Mouse (Mus musculus) stomach, embryonic 14.5 days (tissue): ENCODE results near the gene Ttll5. TPM values are rescaled to one million over a fixed set of nuclear protein-coding genes. Genes with fewer than 3 reads are reported as not detected.

Experiments used
- ATAC-seq: fragments of 200-750 bp; cut with Nextera tagmentation; 2 replicates; pipeline ENCODE4 v1.8.0; 2017; ENCODE audit warnings: low read depth, moderate TSS enrichment; ENCODE audit not compliant: insufficient number of reproducible peaks, insufficient read depth, low FRiP score
- H3K27ac ChIP-seq: fragments of 300-500 bp; sonication (generic); 2 replicates; pipeline ENCODE4 v1.5.1; 2014; ENCODE audit warnings: mild to moderate bottlenecking, low read length, moderate library complexity, mixed read lengths
- H3K27me3 ChIP-seq: fragments of 300-500 bp; sonication (generic); 2 replicates; pipeline ENCODE4 v1.6.1; 2014; ENCODE audit warnings: low read length, control low read depth, mixed read lengths; ENCODE audit not compliant: control insufficient read depth, insufficient read depth
- H3K36me3 ChIP-seq: fragments of 300-500 bp; sonication (generic); 2 replicates; pipeline ENCODE4 v1.6.1; 2014; ENCODE audit warnings: mild to moderate bottlenecking, control low read depth, low read length, moderate library complexity, mixed read lengths; ENCODE audit not compliant: control insufficient read depth, insufficient read depth
- H3K4me1 ChIP-seq: fragments of 300-500 bp; sonication (generic); 2 replicates; pipeline ENCODE4 v1.6.1; 2014; ENCODE audit warnings: low read length, control low read depth, mixed read lengths; ENCODE audit not compliant: control insufficient read depth, insufficient read depth
- H3K4me2 ChIP-seq: fragments of 300-500 bp; sonication (generic); replicated peaks from 2 replicates; pipeline ENCODE4 v1.6.1; 2014; ENCODE audit warnings: low read depth, low read length, control low read depth
- H3K4me3 ChIP-seq: fragments of 300-500 bp; sonication (generic); 2 replicates; pipeline ENCODE4 v1.5.1; 2014; ENCODE audit warnings: low read depth, low read length, control low read depth
- H3K9ac ChIP-seq: fragments of 300-500 bp; sonication (generic); replicated peaks from 2 replicates; pipeline ENCODE4 v1.6.1; 2014; ENCODE audit warnings: low read depth, mild to moderate bottlenecking, control low read depth, low read length, moderate library complexity, mixed read lengths
- H3K9me3 ChIP-seq: fragments of 300-500 bp; sonication (generic); 2 replicates; pipeline ENCODE4 v1.6.1; 2016; ENCODE audit warnings: low read depth, low read length, control low read depth; ENCODE audit not compliant: control insufficient read depth
- WGBS: fragments of 180-500 bp; shearing (Covaris S2); extraction: QIAGEN DNeasy Blood & Tissue Kit; methylation state at CpG from one replicate; pipeline ENCODE4 v1.1.7; 2014; 5-methylcytosine and 5-hydroxymethylcytosine counted together
- polyA plus RNA-seq: library from polyadenylated mRNA; unstranded; fragments of >200 nt; fragmentation: Nextera tagmentation; extraction: Ambion mirVana; gene quantifications from 2 replicates; pipeline ENCODE4 v1.2.1, GENCODE M21; 2014

Gene Ttll5
- polyA plus RNA-seq, 1 experiment from 2014 or later, result 17.7 TPM

DNA sequence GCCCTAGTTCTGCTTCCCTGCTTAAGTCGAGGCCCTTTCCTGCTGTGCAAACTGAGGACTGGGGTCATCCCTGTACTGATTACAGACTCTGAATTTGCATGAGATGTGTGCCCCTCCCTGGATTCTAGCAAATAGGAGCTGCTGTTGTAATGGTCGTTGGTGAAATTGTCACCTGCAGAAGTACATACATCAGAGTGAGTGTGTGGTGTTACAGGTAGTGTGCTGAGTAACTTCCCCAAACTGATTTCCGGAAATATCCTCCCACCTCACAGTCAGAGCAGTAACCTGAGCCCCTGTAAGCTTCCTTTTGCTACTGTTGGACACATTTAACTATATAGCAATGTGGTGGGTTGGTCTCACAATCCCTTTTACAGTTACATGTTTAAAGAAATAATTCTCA is 131.2 kb downstream of the Ttll5 start:
- no peak overlapping the region for H3K4me2 ChIP-seq

DNA sequence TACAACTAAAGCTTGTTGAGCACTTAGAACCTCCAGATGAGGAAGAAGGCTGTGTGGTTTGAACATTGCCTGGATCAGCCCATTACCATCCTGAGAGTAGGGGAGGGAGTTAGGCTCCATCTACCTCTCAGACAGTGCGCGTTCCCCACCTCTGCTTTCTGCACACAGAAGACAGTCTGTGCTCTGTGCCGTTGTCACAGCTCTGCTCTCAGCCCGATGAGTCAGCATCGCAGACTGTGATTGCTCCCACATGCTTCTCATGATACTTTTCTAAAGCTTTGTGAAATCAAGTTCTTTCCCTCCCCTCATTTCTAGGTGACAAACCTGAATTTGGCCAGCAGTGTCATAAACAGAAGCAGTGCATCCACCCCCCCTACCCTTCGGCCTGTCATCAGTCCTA is 131.8 kb downstream of the Ttll5 start:
- H3K27ac ChIP-seq, result no peak overlapping the region
- no peak overlapping the region for H3K4me3 ChIP-seq
- no peak overlapping the region for H3K9ac ChIP-seq
- H3K4me2 ChIP-seq, result no peak overlapping the region
- ATAC-seq, result no peak
- no peaks in the 10 kb centered on the region for H3K27me3 ChIP-seq
- 75% methylated on average over 6 of the region's 6 CpGs for WGBS
- no peaks in the 10 kb centered on the region for H3K4me1 ChIP-seq
- no peaks in the 10 kb centered on the region; the same call in 1 of the 2 replicates for H3K36me3 ChIP-seq
- H3K9me3 ChIP-seq, result no peaks in the 10 kb centered on the region

More for the DNA sequence above, 131.2 kb downstream of the Ttll5 start:
- H3K9ac ChIP-seq, result no peak overlapping the region
- no peaks in the 10 kb centered on the region; the same call in 1 of the 2 replicates for H3K4me1 ChIP-seq
- H3K27ac ChIP-seq, result no peak overlapping the region
- ATAC-seq, result no peak
- WGBS, result 48% methylated on average over 3 of the region's 3 CpGs
- no peaks in the 10 kb centered on the region; the same call in 1 of the 2 replicates for H3K36me3 ChIP-seq
- H3K9me3 ChIP-seq, result no peaks in the 10 kb centered on the region
- no peak overlapping the region for H3K4me3 ChIP-seq
- H3K27me3 ChIP-seq, result no peaks in the 10 kb centered on the region

DNA sequence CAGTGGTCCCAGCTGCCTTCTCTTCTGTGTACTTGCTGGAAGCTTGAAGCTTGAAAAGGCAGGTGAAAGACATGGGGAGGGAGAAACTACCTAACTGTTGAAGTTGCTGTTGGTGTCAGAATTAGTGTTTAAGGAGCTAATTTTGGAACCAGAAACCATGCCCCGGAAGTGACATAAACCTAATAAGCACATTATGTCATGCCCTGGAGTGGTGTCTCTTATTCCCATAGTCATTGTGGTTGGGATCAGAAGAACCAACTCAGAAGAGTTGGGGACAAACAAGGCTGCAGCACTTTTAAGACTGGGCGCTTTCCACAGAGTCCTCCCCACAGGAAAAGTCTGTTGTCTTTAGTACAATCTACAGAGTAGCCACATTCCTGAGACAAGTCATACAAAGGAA is 134.0 kb downstream of the Ttll5 start:
- Histone ChIP-seq H3K4me1 (peaks cover 6% of the 10 kb centered on the region), H3K4me2 (no peak overlapping the region), H3K27ac (no peak overlapping the region), H3K4me3 (no peak overlapping the region), H3K36me3 (no peaks in the 10 kb centered on the region; the same call in 1 of the 2 replicates), H3K9ac (no peak overlapping the region), H3K9me3 (no peaks in the 10 kb centered on the region), H3K27me3 (no peaks in the 10 kb centered on the region)
- no peak for ATAC-seq
- 77% methylated on average over 2 of the region's 2 CpGs for WGBS

- Histone ChIP-seq H3K27me3 (no peaks in the 10 kb centered on the region), H3K36me3 (no peaks in the 10 kb centered on the region; the same call in 1 of the 2 replicates), H3K4me1 (peaks cover 12% of the 10 kb centered on the region), H3K9me3 (no peaks in the 10 kb centered on the region), H3K9ac (no peak overlapping the region), H3K27ac (no peak overlapping the region), H3K4me2 (no peak overlapping the region), H3K4me3 (no peak overlapping the region)
- ATAC-seq, result no peak
- 64% methylated on average over 10 of the region's 10 CpGs for WGBS
Observed at GRCm38 (mm10) chr12:85959822-85960501, 135.5 kb downstream of the Ttll5 start.

DNA sequence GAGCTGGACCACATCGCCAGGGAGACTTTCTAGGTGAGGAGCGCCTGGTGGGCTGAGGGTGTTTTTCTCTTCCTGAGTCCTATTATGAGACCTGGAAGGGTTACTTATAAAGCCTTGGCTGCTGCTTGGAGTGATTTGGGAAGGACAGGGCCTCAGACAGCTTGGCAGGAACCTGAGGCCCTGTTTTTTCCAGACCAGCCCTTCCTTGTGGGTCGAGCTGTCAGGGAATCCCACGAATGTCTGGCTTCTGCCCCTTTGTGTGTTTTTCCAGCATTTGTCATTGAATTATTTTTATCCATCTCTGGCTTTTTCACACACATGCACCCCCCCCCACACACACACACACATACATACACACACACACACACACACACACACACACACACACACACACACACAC is 136.2 kb downstream of the Ttll5 start:
- no peaks in the 10 kb centered on the region for H3K9me3 ChIP-seq
- no peak for ATAC-seq
- WGBS, result 73% methylated on average over 4 of the region's 4 CpGs
- H3K27me3 ChIP-seq, result no peaks in the 10 kb centered on the region
- H3K36me3 ChIP-seq, result no peaks in the 10 kb centered on the region; the same call in 1 of the 2 replicates
- H3K9ac ChIP-seq, result no peak overlapping the region
- H3K4me2 ChIP-seq, result no peak overlapping the region
- peaks cover 12% of the 10 kb centered on the region for H3K4me1 ChIP-seq
- H3K27ac ChIP-seq, result no peak overlapping the region
- no peak overlapping the region for H3K4me3 ChIP-seq

DNA sequence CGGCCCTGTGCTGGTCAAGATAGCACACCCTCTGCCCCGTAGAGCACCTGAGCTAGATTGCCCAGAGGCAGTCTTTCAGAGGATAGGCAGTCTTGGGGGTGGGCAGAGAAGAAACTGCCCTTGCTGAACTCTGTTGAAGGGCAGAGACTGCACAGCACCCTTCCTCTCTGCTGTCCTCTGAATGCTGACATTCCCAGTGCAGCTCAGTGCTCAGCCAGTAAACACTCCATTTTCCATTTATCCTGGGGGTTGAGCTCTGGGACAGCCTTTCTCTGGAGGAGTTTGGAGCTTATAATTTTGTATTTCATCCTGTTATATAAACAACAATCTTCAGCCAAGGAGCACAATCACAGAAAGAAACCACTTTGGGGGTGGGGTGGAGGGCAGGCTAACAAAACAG is 138.7 kb downstream of the Ttll5 start:
- WGBS, result 44% methylated on average over 2 of the region's 2 CpGs
- Histone ChIP-seq H3K27ac (peak overlapping the region; percentile 16; the same call in 1 of the 2 replicates), H3K36me3 (no peaks in the 10 kb centered on the region; the same call in 1 of the 2 replicates), H3K4me2 (no peak overlapping the region), H3K27me3 (no peaks in the 10 kb centered on the region), H3K4me1 (peaks cover 12% of the 10 kb centered on the region), H3K9me3 (no peaks in the 10 kb centered on the region), H3K9ac (no peak overlapping the region), H3K4me3 (no peak overlapping the region)
- no peak for ATAC-seq

- no peak overlapping the region for H3K4me3 ChIP-seq
- no peaks in the 10 kb centered on the region for H3K9me3 ChIP-seq
- no peak overlapping the region for H3K9ac ChIP-seq
- H3K27ac ChIP-seq, result peak overlapping the region; percentile 16; the same call in 1 of the 2 replicates
- WGBS, result 68% methylated on average over 11 of the region's 11 CpGs
- ATAC-seq, result peak; percentile 38; the same call in 1 of the 2 replicates
- no peak overlapping the region for H3K4me2 ChIP-seq
- no peaks in the 10 kb centered on the region for H3K36me3 ChIP-seq
- H3K4me1 ChIP-seq, result peaks cover 12% of the 10 kb centered on the region
- no peaks in the 10 kb centered on the region for H3K27me3 ChIP-seq
Observed at GRCm38 (mm10) chr12:85963699-85964098, 139.2 kb downstream of the Ttll5 start.

DNA sequence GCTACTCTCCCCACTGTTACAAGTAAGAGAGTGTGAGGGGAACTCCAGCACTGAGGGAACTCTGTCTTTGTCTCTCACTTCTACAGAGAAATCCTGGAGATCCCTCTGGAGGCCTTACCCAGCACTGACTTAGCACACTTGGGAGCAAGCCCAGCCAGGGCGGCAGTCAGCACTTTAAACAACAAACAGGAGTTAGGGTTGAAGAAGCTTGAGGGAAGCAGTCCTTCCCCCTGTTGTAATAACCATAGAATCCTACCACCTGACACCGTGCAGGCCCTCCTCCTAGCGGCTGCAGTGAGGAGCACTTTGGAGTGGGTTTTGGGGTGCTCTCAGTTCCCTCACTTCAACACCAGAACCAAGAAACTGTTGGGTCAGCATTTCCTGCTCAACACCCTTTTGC is 140.0 kb downstream of the Ttll5 start:
- ATAC-seq, result no peak
- Histone ChIP-seq H3K4me1 (peaks cover 13% of the 10 kb centered on the region), H3K9ac (no peak overlapping the region), H3K9me3 (no peaks in the 10 kb centered on the region), H3K27me3 (no peaks in the 10 kb centered on the region), H3K4me2 (no peak overlapping the region), H3K27ac (no peak overlapping the region), H3K4me3 (no peak overlapping the region), H3K36me3 (no peaks in the 10 kb centered on the region)
- 78% methylated on average over 3 of the region's 3 CpGs for WGBS

- H3K9me3 ChIP-seq, result no peaks in the 10 kb centered on the region
Observed at GRCm38 (mm10) chr12:85967812-85968211, 143.4 kb downstream of the Ttll5 start.

More at GRCm38 (mm10) chr12:85967812-85968211, 143.4 kb downstream of the Ttll5 start:
- H3K36me3 ChIP-seq, result no peaks in the 10 kb centered on the region
- H3K4me2 ChIP-seq, result no peak overlapping the region
- ATAC-seq, result no peak
- no peak overlapping the region for H3K27ac ChIP-seq
- H3K9ac ChIP-seq, result no peak overlapping the region
- no peak overlapping the region for H3K4me3 ChIP-seq
- no peaks in the 10 kb centered on the region for H3K27me3 ChIP-seq
- H3K4me1 ChIP-seq, result peaks cover 15% of the 10 kb centered on the region
